Mouse (Mus musculus) cerebellum, adult 2 months (tissue): Measurements from ENCODE around the gene Inpp4b. TPM values are rescaled to one million over a fixed set of nuclear protein-coding genes. Genes with fewer than 3 reads are reported as not detected.

Source experiments
- DNase-seq, 2 experiments: peaks; one replicate each; pipeline ENCODE4 v3.0.0; 2021
- H3K27ac ChIP-seq: fragments of 200-500 bp; 2 replicates; pipeline ENCODE4 v1.5.1; 2012; ENCODE audit warnings: low read length, control low read depth, inconsistent platforms; ENCODE audit not compliant: insufficient read depth
- H3K27me3 ChIP-seq: fragments of 200-500 bp; 2 replicates; pipeline ENCODE4 v1.6.1; 2012; ENCODE audit warnings: inconsistent platforms, mild to moderate bottlenecking, low read length, moderate library complexity; ENCODE audit not compliant: control insufficient read depth, insufficient read depth
- H3K4me1 ChIP-seq: fragments of 200-500 bp; 2 replicates; pipeline ENCODE4 v1.6.1; 2011; ENCODE audit warnings: low read length; ENCODE audit not compliant: control insufficient read depth, insufficient read depth
- H3K4me3 ChIP-seq: fragments of 200-500 bp; replicated peaks from 2 replicates; pipeline ENCODE3; 2011; ENCODE audit warnings: mild to moderate bottlenecking, low read depth, low read length, control low read depth; ENCODE audit not compliant: insufficient read depth
- CTCF ChIP-seq: fragments of 200-500 bp; IDR thresholded peaks from 2 replicates; pipeline ENCODE4 v1.5.1; 2011; ENCODE audit warnings: low read depth, mild to moderate bottlenecking, control low read depth, low read length, moderate library complexity, borderline replicate concordance; ENCODE audit not compliant: insufficient read depth
- POLR2A ChIP-seq: fragments of 200-500 bp; IDR thresholded peaks from 2 replicates; pipeline ENCODE4 v1.6.1; 2011; ENCODE audit warnings: low read length, control low read depth, borderline replicate concordance; ENCODE audit not compliant: insufficient read depth
- whole genome bisulfite sequencing: fragments of 180-500 bp; shearing (Covaris S2); methylation state at CpG from one replicate; pipeline ENCODE4 v1.1.7; 2018; 5-methylcytosine and 5-hydroxymethylcytosine counted together
- polyA plus RNA-seq: library from polyadenylated mRNA; depleted of rRNA; stranded (reverse); fragments of >200 nt; gene quantifications from 2 replicates; pipeline ENCODE4 v1.2.3, GENCODE M21; 2012

Inpp4b gene
- polyA plus RNA-seq, 1 experiment = 11.8 TPM

GRCm38 (mm10) chr8:81844104-81844982, 502.0 kb downstream of the Inpp4b start:
- WGBS = 85% methylated on average over 10 of the region's 10 CpGs
- TF ChIP-seq CTCF (no peak), POLR2A (no peak)
- no peak overlapping the region for H3K27ac ChIP-seq
- no peaks in the 10 kb centered on the region for H3K27me3 ChIP-seq
- H3K4me3 ChIP-seq = no peak overlapping the region
- DNase-seq = no peak
- peaks cover 4% of the 10 kb centered on the region; the same call in 1 of the 2 replicates for H3K4me1 ChIP-seq

DNA sequence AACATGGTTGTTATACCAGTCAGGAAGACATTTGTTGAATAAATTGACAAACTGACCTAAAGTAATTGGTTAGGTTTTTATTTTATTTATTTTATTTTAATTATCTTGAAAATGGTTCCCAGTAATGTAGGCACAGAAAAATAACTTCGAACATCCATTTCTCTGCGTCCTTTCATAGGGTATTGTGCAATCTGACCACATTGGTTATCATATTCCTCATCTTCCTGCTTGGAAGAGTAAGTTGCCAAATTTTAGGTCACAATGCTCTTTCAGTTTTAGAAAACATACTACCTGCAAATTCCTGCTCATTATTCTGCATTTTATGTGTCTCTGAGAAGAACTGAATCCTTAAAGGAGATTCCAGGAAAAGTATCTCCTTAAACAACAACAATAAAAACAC, 505.6 kb downstream of the Inpp4b start:
- DNase-seq = no peak
- no peak overlapping the region for H3K27ac ChIP-seq
- 97% methylated on average over 2 of the region's 2 CpGs for WGBS
- H3K4me3 ChIP-seq = no peak overlapping the region
- TF ChIP-seq POLR2A (no peak), CTCF (no peak)
- H3K27me3 ChIP-seq = no peaks in the 10 kb centered on the region
- peaks cover under 1% of the 10 kb centered on the region; the same call in 1 of the 2 replicates for H3K4me1 ChIP-seq

DNA sequence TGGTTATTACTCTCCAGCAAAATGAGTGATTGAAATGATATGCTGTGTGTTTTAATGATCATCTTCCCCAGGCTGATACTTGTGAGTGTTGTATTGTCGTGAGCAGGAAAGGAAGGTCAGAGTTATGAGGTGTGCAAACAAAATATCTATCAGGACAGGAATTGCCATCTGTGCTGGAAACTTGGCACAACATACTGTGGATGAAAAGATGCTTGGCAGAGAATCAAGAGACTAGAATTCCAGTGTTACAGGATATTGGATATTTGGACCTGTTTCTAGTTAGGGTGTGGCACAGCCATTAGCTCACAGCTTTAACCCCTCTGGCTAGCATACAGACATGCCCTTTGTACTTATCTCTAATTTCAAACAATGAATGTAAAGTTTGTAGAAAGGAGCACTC, 507.6 kb downstream of the Inpp4b start:
- 6% methylated on average over 1 of the region's 1 CpGs for WGBS
- peak overlapping the region; percentile 76; the same call in 1 of the 2 replicates for H3K27ac ChIP-seq
- H3K4me1 ChIP-seq = peaks cover 8% of the 10 kb centered on the region; the same call in 1 of the 2 replicates
- no peaks in the 10 kb centered on the region for H3K27me3 ChIP-seq
- TF ChIP-seq CTCF (no peak), POLR2A (no peak)
- no peak overlapping the region for H3K4me3 ChIP-seq
- DNase-seq = peak in 1 of 2 experiments; percentile 84

GRCm38 (mm10) chr8:81853184-81853583, 510.8 kb downstream of the Inpp4b start:
- 12% methylated on average over 4 of the region's 4 CpGs for WGBS

DNA sequence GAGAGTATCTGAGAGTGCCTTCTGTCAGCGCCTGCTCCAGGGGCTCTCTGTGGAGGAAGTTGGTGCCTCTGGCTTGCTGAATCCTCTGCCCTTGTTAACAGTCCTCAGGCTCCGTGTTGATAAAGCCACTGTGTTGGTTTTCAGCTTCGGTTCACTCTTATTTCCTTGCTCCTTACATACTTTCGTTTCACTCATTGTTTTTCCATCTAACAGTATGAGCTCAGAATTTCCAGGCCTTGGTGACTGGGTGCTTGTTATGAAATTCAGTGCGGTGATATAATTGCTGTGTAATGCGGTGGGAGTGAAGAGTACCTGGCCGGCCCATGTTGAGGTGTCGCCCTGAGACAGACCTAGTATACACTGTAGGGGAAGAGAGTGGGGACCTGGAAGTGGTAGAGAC, 512.2 kb downstream of the Inpp4b start:
- WGBS = 81% methylated on average over 8 of the region's 8 CpGs

More at GRCm38 (mm10) chr8:81853184-81853583, 510.8 kb downstream of the Inpp4b start:
- no peak for TF ChIP-seq POLR2A
- peak; percentile 2; the same call in 1 of the 2 replicates for TF ChIP-seq CTCF
- no peak overlapping the region for H3K4me3 ChIP-seq
- H3K27ac ChIP-seq = peak overlapping the region; percentile 70; the same call in 1 of the 2 replicates
- H3K27me3 ChIP-seq = no peaks in the 10 kb centered on the region
- peaks cover 14% of the 10 kb centered on the region; the same call in 1 of the 2 replicates for H3K4me1 ChIP-seq
- peak; percentile 87 to 95 for DNase-seq

DNA sequence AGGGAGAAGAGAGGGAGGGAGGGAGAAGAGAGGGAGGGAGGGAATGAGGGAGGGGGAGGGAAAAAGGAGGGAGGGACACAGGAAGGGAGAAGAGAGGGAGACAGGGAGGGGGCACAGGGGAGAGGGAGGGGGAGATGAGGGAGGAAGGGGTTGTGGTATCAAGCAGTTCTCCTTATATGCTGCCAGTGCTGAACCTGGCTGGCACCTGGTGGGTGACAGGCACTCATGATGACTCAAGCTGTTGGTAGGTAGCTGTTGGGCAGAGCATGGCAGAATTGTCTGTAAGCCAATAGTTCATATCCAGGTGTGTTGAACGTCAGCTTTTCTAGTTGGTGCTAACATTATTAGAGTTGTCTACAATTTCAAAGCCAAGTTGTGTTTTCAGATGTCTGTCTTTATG, 512.7 kb downstream of the Inpp4b start:
- DNase-seq = peak in 1 of 2 experiments; percentile 38
- peaks cover 14% of the 10 kb centered on the region; the same call in 1 of the 2 replicates for H3K4me1 ChIP-seq
- H3K4me3 ChIP-seq = no peak overlapping the region
- WGBS = 30% methylated on average over 1 of the region's 1 CpGs
- TF ChIP-seq CTCF (no peak), POLR2A (no peak)
- H3K27ac ChIP-seq = 0 out of 2 replicates have a peak overlapping the region, but pooled peaks have one; percentile 34
- H3K27me3 ChIP-seq = no peaks in the 10 kb centered on the region

More for the DNA sequence above, 512.2 kb downstream of the Inpp4b start:
- TF ChIP-seq CTCF (no peak), POLR2A (no peak)
- H3K27me3 ChIP-seq = no peaks in the 10 kb centered on the region
- no peak for DNase-seq
- peaks cover 14% of the 10 kb centered on the region; the same call in 1 of the 2 replicates for H3K4me1 ChIP-seq
- H3K4me3 ChIP-seq = no peak overlapping the region
- peak overlapping the region; percentile 19; the same call in 1 of the 2 replicates for H3K27ac ChIP-seq

GRCm38 (mm10) chr8:81856120-81856519, 513.8 kb downstream of the Inpp4b start:
- no peak overlapping the region; the same call in 1 of the 2 replicates for H3K27ac ChIP-seq
- peak in 1 of 2 experiments; percentile 67 for DNase-seq
- TF ChIP-seq POLR2A (no peak), CTCF (no peak)

More at GRCm38 (mm10) chr8:81856120-81856519, 513.8 kb downstream of the Inpp4b start:
- WGBS = 22% methylated on average over 4 of the region's 4 CpGs
- Histone ChIP-seq H3K27me3 (no peaks in the 10 kb centered on the region), H3K4me1 (peaks cover 14% of the 10 kb centered on the region; the same call in 1 of the 2 replicates), H3K4me3 (no peak overlapping the region)
